8 mouse cellular contexts compared by ENCODE assay signal in genomic region chr14:29178695-29179396, GRCm38 (mm10).
DNase-seq lines count a peak whose midpoint lies in the region.

No protein-coding gene starts in this region.

- peak; percentile 58 for DNase-seq in brain, adult 2 months (ENCODE audit: low read depth, low spot score)
- DNase-seq in embryo, embryonic 10.5 days (ENCODE audit: low spot score) = peak; percentile 85
- DNase-seq in heart, postnatal 4 days = peak; percentile 23
- peak; percentile 76 for DNase-seq in lung, postnatal 10 days
- DNase-seq in right cerebral cortex, postnatal 25 days = peak; percentile 31
- DNase-seq in adrenal gland, adult 2 months = no peak
- DNase-seq in ovary, adult 18-20 months (ENCODE audit: low spot score) = no peak
- no peak for DNase-seq in gastrocnemius, postnatal 25 days

Comparison
In these comparisons a context has a peak if more than half of its experiments do, and no peak if none do; other contexts are left out.
1. DNase-seq: peak in brain, adult 2 months (single experiment), embryo, embryonic 10.5 days (single experiment), heart, postnatal 4 days (single experiment), lung, postnatal 10 days (single experiment) and right cerebral cortex, postnatal 25 days (single experiment); none in adrenal gland, adult 2 months (single experiment), ovary, adult 18-20 months (single experiment) and gastrocnemius, postnatal 25 days (single experiment).